Mouse (Mus musculus) MEL (cell line): Measurements from ENCODE around the gene Gramd1b.

ENCODE experiments used
- CHD1 ChIP-seq: IDR thresholded peaks from 2 replicates; pipeline ENCODE4 v1.6.1; 2012; ENCODE audit warnings: low read depth, mild to moderate bottlenecking, inconsistent platforms, low read length, improper control_type of control experiment
- CHD2 ChIP-seq: IDR thresholded peaks from 2 replicates; pipeline ENCODE4 v1.6.1; 2011; ENCODE audit warnings: low read length, improper control_type of control experiment
- CTCF ChIP-seq, 3 experiments: IDR thresholded peaks in 2 of 3; conservative IDR thresholded peaks in 1 of 3; 2 replicates each; pipeline ENCODE4 v1.5.1; 2011 to 2012; ENCODE audit warnings: low read length in 3 of 3, low read depth in 2 of 3, mild to moderate bottlenecking in 2 of 3, improper control_type of control experiment in 1 of 3, inconsistent platforms in 1 of 3, mixed read lengths in 1 of 3, moderate library complexity in 1 of 3; ENCODE audit not compliant: control insufficient read depth in 1 of 3, insufficient read depth in 1 of 3, poor library complexity in 1 of 3, severe bottlenecking in 1 of 3
- EP300 ChIP-seq, 2 experiments: IDR thresholded peaks; 2 replicates each; pipeline ENCODE4 v1.6.1; 2011; ENCODE audit warnings: improper control_type of control experiment in 2 of 2, low read length in 2 of 2, low read depth in 1 of 2, mild to moderate bottlenecking in 1 of 2
- MAFK ChIP-seq: IDR thresholded peaks from 2 replicates; pipeline ENCODE4 v1.6.1; 2011; ENCODE audit warnings: low read depth, mild to moderate bottlenecking, low read length, improper control_type of control experiment, borderline replicate concordance
- MAX ChIP-seq: IDR thresholded peaks from 2 replicates; pipeline ENCODE4 v1.6.1; 2011; ENCODE audit warnings: low read length, improper control_type of control experiment
- POLR2A ChIP-seq, 2 experiments: IDR thresholded peaks; 2 replicates each; pipeline ENCODE4 v1.6.1; 2011 to 2012; ENCODE audit warnings: low read length in 2 of 2, mild to moderate bottlenecking in 2 of 2, control low read depth in 1 of 2, improper control_type of control experiment in 1 of 2, low read depth in 1 of 2, moderate library complexity in 1 of 2; ENCODE audit not compliant: control insufficient read depth in 1 of 2, insufficient read depth in 1 of 2, poor library complexity in 1 of 2
- RCOR1 ChIP-seq: IDR thresholded peaks from 2 replicates; pipeline ENCODE4 v1.6.1; 2012; ENCODE audit warnings: low read depth, mild to moderate bottlenecking, inconsistent platforms, low read length, improper control_type of control experiment
- SIN3A ChIP-seq: IDR thresholded peaks from 2 replicates; pipeline ENCODE4 v1.6.1; 2012; ENCODE audit warnings: low read length, improper control_type of control experiment, inconsistent platforms
- TBP ChIP-seq: IDR thresholded peaks from 2 replicates; pipeline ENCODE4 v1.8.0; 2011; ENCODE audit warnings: low read depth, low read length, improper control_type of control experiment
- TCF12 ChIP-seq: IDR thresholded peaks from 2 replicates; pipeline ENCODE4 v1.6.1; 2014; ENCODE audit warnings: low read depth, mild to moderate bottlenecking, inconsistent platforms, low read length, improper control_type of control experiment, moderate library complexity
- USF1 ChIP-seq: IDR thresholded peaks from 2 replicates; pipeline ENCODE4 v1.6.1; 2014; ENCODE audit warnings: low read depth, mild to moderate bottlenecking, inconsistent platforms, low read length, improper control_type of control experiment, moderate library complexity
- ZMIZ1 ChIP-seq: IDR thresholded peaks from 2 replicates; pipeline ENCODE4 v1.6.1; 2012; ENCODE audit warnings: low read depth, mild to moderate bottlenecking, inconsistent platforms, low read length, improper control_type of control experiment, moderate library complexity
- ZNF384 ChIP-seq: IDR thresholded peaks from 2 replicates; pipeline ENCODE4 v1.6.1; 2012; ENCODE audit warnings: low read depth, mild to moderate bottlenecking, inconsistent platforms, low read length, improper control_type of control experiment

DNA sequence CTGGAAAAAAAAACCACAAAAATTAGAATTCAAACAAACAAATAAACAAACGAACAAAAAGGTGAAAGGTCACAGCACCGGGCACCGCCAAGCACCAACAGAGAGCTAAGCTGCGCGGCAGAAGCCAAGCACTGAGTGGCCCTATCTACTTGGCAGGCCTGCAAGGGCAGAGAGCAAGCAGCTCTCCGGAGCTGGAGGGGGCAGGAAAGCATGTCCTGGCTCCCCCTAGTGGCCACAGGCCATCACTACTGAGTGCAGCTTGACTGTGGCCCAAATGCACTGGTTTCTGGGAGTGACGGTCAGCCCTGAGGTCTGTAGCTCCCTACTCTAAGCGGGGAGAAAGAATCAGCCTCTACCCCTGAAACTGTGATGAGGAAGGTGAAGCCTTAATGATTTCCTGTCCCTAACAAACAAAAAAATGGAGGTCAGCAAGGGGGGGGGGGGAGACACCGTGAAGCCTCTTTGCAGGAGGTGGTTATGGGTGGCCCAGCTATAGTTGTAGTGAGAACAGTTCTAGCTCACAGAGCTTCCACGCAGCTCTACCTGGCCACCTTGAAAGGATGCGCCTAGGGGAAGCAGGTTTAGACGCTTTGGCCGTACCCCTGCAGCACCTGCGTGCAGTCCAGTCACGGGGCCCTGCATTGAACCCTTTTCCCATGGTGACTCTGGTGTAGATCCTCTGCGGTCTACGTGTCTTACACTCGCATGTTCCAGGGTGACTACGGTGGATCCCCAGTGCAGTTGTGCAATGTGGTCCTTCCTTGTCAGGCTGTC is 200.4 kb downstream of the Gramd1b start:
- TF ChIP-seq ZNF384 (no peak), MAX (no peak), RCOR1 (no peak), MAFK (no peak), CTCF (IDR thresholded peaks at IDR 0.05 in 2 of 3, conservative IDR thresholded peaks at IDR 0.05 in 1 of 3; ENCODE audit: control insufficient read depth in 1 of 3, insufficient read depth in 1 of 3, low read depth in 2 of 3, low read length in 3 of 3, poor library complexity in 1 of 3, severe bottlenecking in 1 of 3) (peak; percentile 37 to 62 (median 45)), CHD2 (no peak), CHD1 (no peak), EP300 (IDR thresholded peaks at IDR 0.05; ENCODE audit: low read depth in 1 of 2, low read length in 2 of 2) (no peak), POLR2A (IDR thresholded peaks at IDR 0.05; ENCODE audit: control insufficient read depth in 1 of 2, insufficient read depth in 1 of 2, low read depth in 1 of 2, low read length in 2 of 2, poor library complexity in 1 of 2) (no peak), TBP (no peak), USF1 (no peak), SIN3A (no peak), TCF12 (no peak), ZMIZ1 (no peak)
